Mouse (Mus musculus) kidney, adult 2 months (tissue): ENCODE measurements around the gene Mark2.

Experiments used
- CTCF ChIP-seq: fragments of 200-500 bp; conservative IDR thresholded peaks from 2 replicates; pipeline ENCODE4 v1.5.1; 2011; ENCODE audit warnings: low read depth, mild to moderate bottlenecking, control low read depth, low read length, moderate library complexity, mixed read lengths; ENCODE audit not compliant: insufficient read depth, insufficient read length
- POLR2A ChIP-seq: fragments of 200-500 bp; IDR thresholded peaks from one replicate; pipeline ENCODE4 v1.6.1; 2011; ENCODE audit warnings: low read depth, low read length, control low read depth

- TF ChIP-seq POLR2A (no peak), CTCF (no peak)
These were observed 79.7 kb downstream of the Mark2 start for GRCm38 (mm10) chr19:7261964-7262363.
